Mouse (Mus musculus): ENCODE measurements around the gene Gnaz. TPM values are rescaled to one million over a fixed set of nuclear protein-coding genes. Genes with fewer than 3 reads are reported as not detected.

The Gnaz gene
- polyA plus RNA-seq, 1 experiment from 2014 or later, result 66.8 TPM

DNA sequence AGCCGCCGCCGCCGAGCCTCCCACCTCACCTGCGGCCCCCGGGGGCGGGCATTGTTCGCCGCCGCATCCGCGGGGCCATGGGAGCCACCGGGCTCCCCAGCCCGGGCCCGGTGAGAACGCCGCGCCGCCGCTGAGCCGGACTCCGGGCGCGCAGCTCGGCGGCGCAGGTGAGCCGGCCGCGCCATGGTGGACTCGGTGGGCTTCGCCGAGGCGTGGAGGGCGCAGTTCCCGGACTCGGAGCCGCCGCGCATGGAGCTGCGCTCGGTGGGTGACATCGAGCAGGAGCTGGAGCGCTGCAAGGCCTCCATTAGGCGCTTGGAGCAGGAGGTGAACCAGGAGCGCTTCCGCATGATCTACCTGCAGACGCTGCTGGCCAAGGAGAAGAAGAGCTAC is 93.9 kb downstream of the Gnaz start:
- Histone ChIP-seq H3K9ac (peak overlapping the region; percentile 91), H3K27ac (peak overlapping the region; percentile 89), H3K4me2 (replicated peaks) (peak overlapping the region; percentile 92), H3K4me3 (replicated peaks; ENCODE audit: low read length) (peak overlapping the region; percentile 91), H3K36me3 (replicated peaks; ENCODE audit: control insufficient read depth, insufficient read depth) (no peaks in the 10 kb centered on the region), H3K9me3 (ENCODE audit: control insufficient read depth, low read length) (no peaks in the 10 kb centered on the region), H3K4me1 (replicated peaks; ENCODE audit: control insufficient read depth, insufficient read depth, low read length) (peaks cover 61% of the 10 kb centered on the region), H3K27me3 (ENCODE audit: control insufficient read depth, insufficient read depth, low read length) (no peaks in the 10 kb centered on the region)
- DNase-seq (ENCODE audit: low spot score) (no peak), ATAC-seq (ENCODE audit: low FRiP score) (peak; percentile 28)
- WGBS, result under 1% methylated on average over 34 of the region's 48 CpGs

DNA sequence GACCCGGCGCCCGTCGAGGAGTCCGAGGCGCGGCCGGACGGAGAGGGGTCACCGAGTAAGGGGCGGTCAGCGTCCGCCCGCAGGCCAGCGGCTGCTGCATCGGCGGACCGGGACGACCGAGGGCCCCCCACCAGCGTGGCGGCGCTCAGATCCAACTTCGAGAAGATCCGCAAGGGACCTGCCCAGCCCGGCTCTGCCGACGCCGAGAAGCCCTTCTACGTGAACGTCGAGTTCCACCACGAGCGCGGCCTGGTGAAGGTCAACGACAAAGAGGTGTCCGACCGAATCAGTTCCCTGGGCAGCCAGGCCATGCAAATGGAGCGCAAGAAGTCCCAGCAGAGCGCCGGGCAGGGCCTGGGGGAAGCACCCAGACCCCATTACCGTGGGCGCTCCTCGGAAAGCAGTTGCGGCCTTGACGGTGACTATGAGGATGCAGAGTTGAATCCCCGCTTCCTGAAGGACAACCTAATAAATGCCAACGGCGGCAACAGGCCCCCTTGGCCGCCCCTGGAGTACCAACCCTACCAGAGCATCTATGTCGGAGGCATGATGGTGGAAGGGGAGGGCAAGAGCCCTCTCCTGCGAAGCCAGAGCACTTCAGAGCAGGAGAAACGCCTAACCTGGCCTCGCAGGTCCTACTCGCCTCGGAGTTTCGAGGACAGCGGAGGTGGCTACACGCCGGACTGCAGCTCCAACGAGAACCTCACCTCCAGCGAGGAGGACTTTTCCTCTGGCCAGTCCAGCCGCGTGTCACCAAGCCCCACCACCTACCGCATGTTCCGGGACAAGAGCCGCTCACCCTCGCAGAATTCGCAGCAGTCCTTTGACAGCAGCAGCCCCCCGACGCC is 94.6 kb downstream of the Gnaz start:
- no peak for ATAC-seq (ENCODE audit: low FRiP score)
- H3K36me3 ChIP-seq (replicated peaks; ENCODE audit: control insufficient read depth, insufficient read depth), result no peaks in the 10 kb centered on the region
- DNase-seq (ENCODE audit: low spot score), result no peak
- peak overlapping the region; percentile 92 for H3K4me2 ChIP-seq (replicated peaks)
- peak overlapping the region; percentile 91 for H3K4me3 ChIP-seq (replicated peaks; ENCODE audit: low read length)
- H3K9ac ChIP-seq, result peak overlapping the region; percentile 91
- 2% methylated on average over 71 of the region's 71 CpGs for WGBS
- H3K27ac ChIP-seq, result peak overlapping the region; percentile 89
- peaks cover 60% of the 10 kb centered on the region for H3K4me1 ChIP-seq (replicated peaks; ENCODE audit: control insufficient read depth, insufficient read depth, low read length)
- H3K27me3 ChIP-seq (ENCODE audit: control insufficient read depth, insufficient read depth, low read length), result no peaks in the 10 kb centered on the region
- H3K9me3 ChIP-seq (ENCODE audit: control insufficient read depth, low read length), result no peaks in the 10 kb centered on the region

GRCm38 (mm10) chr10:75062189-75062561 is 95.2 kb downstream of the Gnaz start:
- Histone ChIP-seq H3K4me3 (replicated peaks; ENCODE audit: low read length) (peak overlapping the region; percentile 91), H3K4me2 (replicated peaks) (peak overlapping the region; percentile 92), H3K27me3 (ENCODE audit: control insufficient read depth, insufficient read depth, low read length) (no peaks in the 10 kb centered on the region), H3K4me1 (replicated peaks; ENCODE audit: control insufficient read depth, insufficient read depth, low read length) (peaks cover 65% of the 10 kb centered on the region), H3K9me3 (ENCODE audit: control insufficient read depth, low read length) (no peaks in the 10 kb centered on the region), H3K9ac (peak overlapping the region; percentile 91), H3K36me3 (replicated peaks; ENCODE audit: control insufficient read depth, insufficient read depth) (no peaks in the 10 kb centered on the region), H3K27ac (no peak overlapping the region)
- WGBS, result 15% methylated on average over 6 of the region's 6 CpGs
- DNase-seq (ENCODE audit: low spot score) (no peak), ATAC-seq (ENCODE audit: low FRiP score) (no peak)

GRCm38 (mm10) chr10:75062621-75063020 is 95.6 kb downstream of the Gnaz start:
- H3K4me3 ChIP-seq (replicated peaks; ENCODE audit: low read length), result peak overlapping the region; percentile 91
- peaks cover 69% of the 10 kb centered on the region for H3K4me1 ChIP-seq (replicated peaks; ENCODE audit: control insufficient read depth, insufficient read depth, low read length)
- H3K36me3 ChIP-seq (replicated peaks; ENCODE audit: control insufficient read depth, insufficient read depth), result no peaks in the 10 kb centered on the region
- peak overlapping the region; percentile 92 for H3K4me2 ChIP-seq (replicated peaks)
- no peaks in the 10 kb centered on the region for H3K27me3 ChIP-seq (ENCODE audit: control insufficient read depth, insufficient read depth, low read length)
- H3K9ac ChIP-seq, result peak overlapping the region; percentile 91
- H3K27ac ChIP-seq, result no peak overlapping the region
- ATAC-seq (ENCODE audit: low FRiP score), result no peak
- no peak for DNase-seq (ENCODE audit: low spot score)
- WGBS, result 55% methylated on average over 6 of the region's 6 CpGs
- H3K9me3 ChIP-seq (ENCODE audit: control insufficient read depth, low read length), result no peaks in the 10 kb centered on the region

GRCm38 (mm10) chr10:75063301-75063965 is 96.5 kb downstream of the Gnaz start:
- ATAC-seq (ENCODE audit: low FRiP score) (no peak), DNase-seq (ENCODE audit: low spot score) (no peak)
- Histone ChIP-seq H3K4me1 (replicated peaks; ENCODE audit: control insufficient read depth, insufficient read depth, low read length) (peaks cover 69% of the 10 kb centered on the region), H3K27me3 (ENCODE audit: control insufficient read depth, insufficient read depth, low read length) (no peaks in the 10 kb centered on the region), H3K27ac (no peak overlapping the region), H3K4me2 (replicated peaks) (peak overlapping the region; percentile 92), H3K36me3 (replicated peaks; ENCODE audit: control insufficient read depth, insufficient read depth) (no peaks in the 10 kb centered on the region), H3K9ac (peak overlapping the region; percentile 32), H3K4me3 (replicated peaks; ENCODE audit: low read length) (peak overlapping the region; percentile 91), H3K9me3 (ENCODE audit: control insufficient read depth, low read length) (no peaks in the 10 kb centered on the region)
- 54% methylated on average over 12 of the region's 12 CpGs for WGBS

GRCm38 (mm10) chr10:75065691-75066090 is 98.7 kb downstream of the Gnaz start:
- H3K9me3 ChIP-seq (ENCODE audit: control insufficient read depth, low read length), result no peaks in the 10 kb centered on the region
- H3K27me3 ChIP-seq (ENCODE audit: control insufficient read depth, insufficient read depth, low read length), result no peaks in the 10 kb centered on the region
- H3K27ac ChIP-seq, result no peak overlapping the region
- no peak overlapping the region for H3K4me3 ChIP-seq (replicated peaks; ENCODE audit: low read length)
- no peak for ATAC-seq (ENCODE audit: low FRiP score)
- peak overlapping the region; percentile 92; the same call in 1 of the 2 replicates for H3K4me2 ChIP-seq (replicated peaks)
- 72% methylated on average over 6 of the region's 6 CpGs for WGBS
- H3K36me3 ChIP-seq (replicated peaks; ENCODE audit: control insufficient read depth, insufficient read depth), result no peaks in the 10 kb centered on the region
- no peak overlapping the region for H3K9ac ChIP-seq
- peaks cover 68% of the 10 kb centered on the region for H3K4me1 ChIP-seq (replicated peaks; ENCODE audit: control insufficient read depth, insufficient read depth, low read length)
- DNase-seq (ENCODE audit: low spot score), result no peak

Other genes with a start within 250 kb of the Gnaz start
- gene Rsph14, start 65.4 kb downstream of the Gnaz start, polyA plus RNA-seq (2014; fragmentation: Nextera tagmentation; extraction: Ambion mirVana), result 0.20 and 0.50 TPM in 2 replicates
- gene Rab36, start 69.9 kb downstream of the Gnaz start, polyA plus RNA-seq (2014; fragmentation: Nextera tagmentation; extraction: Ambion mirVana), result 14.5 and 17.0 TPM in 2 replicates
- gene Bcr, start 93.4 kb downstream of the Gnaz start, polyA plus RNA-seq (2014; fragmentation: Nextera tagmentation; extraction: Ambion mirVana), result 19.6 and 24.0 TPM in 2 replicates
- gene Specc1l, start 244.9 kb downstream of the Gnaz start, polyA plus RNA-seq (2014; fragmentation: Nextera tagmentation; extraction: Ambion mirVana), result 21.2 and 23.2 TPM in 2 replicates